Mouse (Mus musculus) midbrain, postnatal 0 days (tissue): ENCODE data around the gene Exoc4. TPM values are rescaled to one million over a fixed set of nuclear protein-coding genes. Genes with fewer than 3 reads are reported as not detected.

Experiments
- ATAC-seq: fragments of 200-750 bp; cut with Nextera tagmentation; 2 replicates; pipeline ENCODE4 v1.8.0; 2017; ENCODE audit warnings: moderate number of reproducible peaks, mild to moderate bottlenecking, moderate TSS enrichment, moderate library complexity; ENCODE audit not compliant: low FRiP score
- DNase-seq: peaks from one replicate; pipeline ENCODE4 v3.0.0-alpha.2; 2015; ENCODE audit warnings: low spot score
- H3K27ac ChIP-seq: fragments of 300-500 bp; sonication (generic); 2 replicates; pipeline ENCODE4 v1.5.1; 2014; ENCODE audit warnings: low read depth, mild to moderate bottlenecking, low read length, mixed read lengths
- H3K27me3 ChIP-seq: fragments of 300-500 bp; sonication (generic); 2 replicates; pipeline ENCODE4 v1.6.1; 2014; ENCODE audit warnings: low read length, control low read depth, mixed read lengths; ENCODE audit not compliant: insufficient read depth
- H3K36me3 ChIP-seq: fragments of 300-500 bp; sonication (generic); 2 replicates; pipeline ENCODE4 v1.6.1; 2014; ENCODE audit warnings: low read length, control low read depth, mixed read lengths; ENCODE audit not compliant: insufficient read depth
- H3K4me1 ChIP-seq: fragments of 300-500 bp; sonication (generic); 2 replicates; pipeline ENCODE4 v1.6.1; 2014; ENCODE audit warnings: mild to moderate bottlenecking, control low read depth, antibody characterized with exemption, low read length, mixed read lengths; ENCODE audit not compliant: insufficient read depth
- H3K4me2 ChIP-seq: fragments of 300-500 bp; sonication (generic); 2 replicates; pipeline ENCODE4 v1.6.1; 2014; ENCODE audit warnings: low read depth, mild to moderate bottlenecking, low read length, mixed read lengths; ENCODE audit not compliant: poor library complexity, severe bottlenecking
- H3K4me3 ChIP-seq: fragments of 300-500 bp; sonication (generic); 2 replicates; pipeline ENCODE4 v1.5.1; 2014; ENCODE audit warnings: low read depth, mild to moderate bottlenecking, low read length, moderate library complexity
- H3K9ac ChIP-seq: fragments of 300-500 bp; sonication (generic); replicated peaks from 2 replicates; pipeline ENCODE4 v1.6.1; 2014; ENCODE audit warnings: mild to moderate bottlenecking, low read length, moderate library complexity, mixed read lengths; ENCODE audit not compliant: poor library complexity, severe bottlenecking
- H3K9me3 ChIP-seq: fragments of 300-500 bp; sonication (generic); 2 replicates; pipeline ENCODE4 v1.6.1; 2016; ENCODE audit warnings: low read length, control low read depth
- CTCF ChIP-seq: IDR thresholded peaks from 2 replicates; pipeline ENCODE4 v1.5.1; 2016; ENCODE audit warnings: antibody characterized with exemption, mild to moderate bottlenecking
- whole genome bisulfite sequencing: fragments of 180-500 bp; shearing (Covaris S2); extraction: QIAGEN DNeasy Blood & Tissue Kit; methylation state at CpG from one replicate; pipeline ENCODE4 v1.1.7; 2014; 5-methylcytosine and 5-hydroxymethylcytosine counted together
- polyA plus RNA-seq: library from polyadenylated mRNA; unstranded; fragments of >200 nt; fragmentation: Nextera tagmentation; extraction: Ambion mirVana; gene quantifications from 2 replicates; pipeline ENCODE4 v1.2.1, GENCODE M21; 2015
- total RNA-seq: library from RNA; depleted of rRNA; stranded (reverse); fragments of >200 nt; gene quantifications from 2 replicates; pipeline ENCODE4 v1.2.3, GENCODE M21; 2014

The Exoc4 gene
- total and polyA plus RNA-seq, 2 experiments from 2014 or later = 29.5 to 72.5 TPM

DNA sequence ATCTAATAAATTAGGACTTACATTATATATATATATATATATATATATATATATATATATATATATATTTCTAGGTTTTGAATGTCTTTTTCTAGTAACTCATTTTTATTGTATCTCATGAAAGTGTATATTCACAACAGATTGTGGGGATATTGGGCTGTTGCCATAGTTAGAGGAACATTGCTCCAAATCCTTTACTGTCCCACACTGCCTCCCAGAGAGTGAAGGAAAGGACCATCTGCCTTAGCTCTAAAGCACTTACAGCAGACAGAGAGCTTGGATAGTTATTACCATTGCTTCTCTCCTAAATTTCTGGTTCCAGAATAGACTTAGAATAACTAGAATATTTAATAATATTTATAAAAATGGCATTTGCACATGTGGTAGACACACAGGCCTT, 512.7 kb downstream of the Exoc4 start:
- Histone ChIP-seq H3K27ac (no peak overlapping the region), H3K4me1 (no peaks in the 10 kb centered on the region), H3K9ac (no peak overlapping the region), H3K4me3 (no peak overlapping the region), H3K4me2 (no peak overlapping the region), H3K9me3 (no peaks in the 10 kb centered on the region), H3K36me3 (no peaks in the 10 kb centered on the region), H3K27me3 (no peaks in the 10 kb centered on the region)
- DNase-seq (no peak), ATAC-seq (no peak)
- TF ChIP-seq CTCF = no peak

DNA sequence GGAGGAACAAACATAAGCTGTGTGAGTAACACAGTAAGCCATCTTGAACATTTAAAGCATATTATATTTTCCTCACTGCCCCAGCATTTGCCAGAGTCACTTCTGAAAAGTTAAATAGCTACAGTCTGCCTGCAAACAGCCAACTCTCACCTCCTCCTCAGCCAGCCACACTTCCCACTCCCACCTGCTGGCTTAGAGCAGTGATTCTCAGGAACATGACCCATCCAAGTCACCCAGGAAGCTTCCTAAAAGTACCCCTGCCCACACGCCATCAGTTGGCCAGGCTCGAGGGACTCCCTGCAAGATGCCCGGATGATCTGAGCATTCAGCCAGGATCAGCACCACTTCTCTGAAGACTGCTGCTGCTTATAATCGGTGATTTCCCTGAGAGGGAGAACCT, 514.4 kb downstream of the Exoc4 start:
- H3K27ac ChIP-seq = no peak overlapping the region
- WGBS = 77% methylated on average over 4 of the region's 4 CpGs
- H3K4me3 ChIP-seq = no peak overlapping the region
- H3K4me2 ChIP-seq = no peak overlapping the region
- no peak for TF ChIP-seq CTCF
- no peak for ATAC-seq
- no peaks in the 10 kb centered on the region for H3K27me3 ChIP-seq
- DNase-seq = no peak
- H3K4me1 ChIP-seq = no peaks in the 10 kb centered on the region
- no peaks in the 10 kb centered on the region for H3K9me3 ChIP-seq
- H3K9ac ChIP-seq = no peak overlapping the region
- no peaks in the 10 kb centered on the region for H3K36me3 ChIP-seq

DNA sequence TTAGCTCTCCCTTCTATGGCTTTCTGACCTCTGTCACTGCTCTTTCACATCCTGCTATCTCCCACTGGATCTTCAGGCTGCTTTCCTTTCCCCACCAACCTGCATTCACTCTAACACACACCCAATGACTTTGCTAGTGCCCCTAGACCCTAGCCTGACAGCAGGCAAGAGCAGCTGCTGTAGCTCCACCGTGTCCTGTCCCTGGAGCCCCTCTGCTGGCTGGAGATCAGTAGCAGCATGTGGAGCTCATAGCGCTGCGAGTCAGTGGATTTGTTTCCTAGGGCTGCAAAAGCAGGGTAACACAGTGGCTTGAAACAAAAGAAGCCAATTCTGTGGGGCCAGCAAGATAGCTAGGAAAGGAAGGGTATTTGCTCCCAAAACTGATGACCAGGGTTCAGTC, 515.1 kb downstream of the Exoc4 start:
- ATAC-seq (no peak), DNase-seq (no peak)
- WGBS = 37% methylated on average over 3 of the region's 3 CpGs
- no peak overlapping the region for H3K27ac ChIP-seq
- no peak overlapping the region for H3K4me2 ChIP-seq
- no peaks in the 10 kb centered on the region for H3K4me1 ChIP-seq
- H3K27me3 ChIP-seq = no peaks in the 10 kb centered on the region
- no peak overlapping the region for H3K4me3 ChIP-seq
- H3K9ac ChIP-seq = no peak overlapping the region
- no peaks in the 10 kb centered on the region for H3K9me3 ChIP-seq
- peak; percentile 3; the same call in 1 of the 2 replicates for TF ChIP-seq CTCF
- no peaks in the 10 kb centered on the region for H3K36me3 ChIP-seq

DNA sequence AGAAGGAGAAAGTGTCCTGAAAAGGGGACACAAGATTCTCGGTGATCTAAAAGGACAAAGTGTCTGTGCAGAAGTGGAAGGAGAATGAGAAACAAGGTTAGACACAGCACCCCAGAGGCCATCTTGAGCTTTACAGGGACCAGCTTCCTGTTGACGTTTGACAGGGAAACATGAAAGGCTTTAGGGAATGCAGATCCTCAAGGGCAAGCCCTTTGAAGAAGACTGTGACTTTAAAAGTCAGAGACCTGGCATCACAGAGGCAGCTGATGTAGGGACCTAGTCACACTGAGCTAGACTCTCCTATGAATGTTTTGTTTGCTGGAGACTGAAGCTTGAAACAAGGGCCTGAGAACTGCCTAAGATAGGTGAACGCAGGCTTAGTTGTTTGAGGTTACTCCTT, 520.4 kb downstream of the Exoc4 start:
- DNase-seq = no peak
- no peaks in the 10 kb centered on the region for H3K27me3 ChIP-seq
- no peaks in the 10 kb centered on the region for H3K4me1 ChIP-seq
- no peaks in the 10 kb centered on the region for H3K9me3 ChIP-seq
- WGBS = 72% methylated on average over 3 of the region's 3 CpGs
- no peak overlapping the region for H3K4me2 ChIP-seq
- ATAC-seq = no peak
- H3K27ac ChIP-seq = no peak overlapping the region
- no peak overlapping the region for H3K4me3 ChIP-seq
- no peak overlapping the region for H3K9ac ChIP-seq
- no peaks in the 10 kb centered on the region for H3K36me3 ChIP-seq
- TF ChIP-seq CTCF = no peak

DNA sequence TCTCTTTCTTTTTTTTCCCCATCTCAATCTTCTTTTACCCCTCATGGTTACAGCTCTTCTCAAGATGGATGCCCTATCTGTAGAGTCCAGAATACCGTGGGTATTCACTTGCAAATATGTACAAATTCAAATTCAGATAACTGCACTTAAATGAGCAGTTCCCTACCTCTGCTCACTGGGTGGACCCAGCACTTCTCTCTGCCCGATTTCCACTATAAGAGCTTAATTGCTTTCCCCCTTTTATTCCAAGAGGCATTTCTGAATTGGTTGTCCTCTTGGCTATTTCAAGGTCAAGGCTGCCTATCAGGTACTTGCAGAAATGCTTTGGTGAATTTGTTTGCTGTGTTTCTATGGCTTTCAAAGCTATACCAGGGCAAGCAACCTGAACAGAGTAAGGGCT, 521.1 kb downstream of the Exoc4 start:
- 58% methylated on average over 2 of the region's 2 CpGs for WGBS
- Histone ChIP-seq H3K9ac (no peak overlapping the region), H3K9me3 (no peaks in the 10 kb centered on the region), H3K4me1 (no peaks in the 10 kb centered on the region), H3K27me3 (no peaks in the 10 kb centered on the region), H3K27ac (no peak overlapping the region), H3K4me3 (no peak overlapping the region), H3K4me2 (no peak overlapping the region), H3K36me3 (no peaks in the 10 kb centered on the region)
- TF ChIP-seq CTCF = no peak
- ATAC-seq (no peak), DNase-seq (no peak)

DNA sequence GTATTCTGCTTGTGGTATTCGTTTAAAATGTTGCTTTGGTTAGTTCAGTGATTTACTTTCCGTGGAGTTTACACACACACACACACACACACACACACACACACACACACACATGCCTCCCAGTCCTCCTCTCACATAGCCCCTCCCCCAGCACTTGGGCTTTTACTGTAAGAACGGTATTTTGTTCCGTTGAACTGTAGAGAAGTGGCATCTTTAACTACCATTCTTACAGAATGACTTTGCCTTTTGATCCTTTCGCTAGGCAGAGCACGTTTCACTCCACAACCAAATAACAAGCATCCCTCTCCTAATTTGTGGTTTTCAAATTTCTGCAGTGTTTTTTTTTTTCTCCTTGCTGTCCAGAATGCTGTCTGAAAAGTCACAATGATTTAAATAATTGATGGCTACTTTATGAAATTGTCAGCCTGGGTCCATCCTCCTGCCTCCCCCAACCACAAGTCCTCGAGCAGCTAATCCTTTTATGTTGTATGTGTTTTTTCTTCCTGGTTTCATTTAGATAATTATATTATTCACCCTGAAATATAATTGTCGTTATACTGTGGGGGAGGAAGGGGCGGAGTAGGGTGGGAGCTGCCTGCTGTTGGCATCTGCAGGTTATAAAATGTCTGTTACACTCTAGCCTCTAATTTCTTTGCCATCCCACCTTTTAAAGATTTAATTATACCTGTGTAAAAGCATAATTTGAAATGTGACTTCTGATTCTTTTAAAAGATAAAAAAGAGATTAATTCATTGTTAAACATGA, 523.8 kb downstream of the Exoc4 start:
- no peak overlapping the region for H3K4me2 ChIP-seq
- H3K36me3 ChIP-seq = no peaks in the 10 kb centered on the region
- no peak overlapping the region for H3K4me3 ChIP-seq
- ATAC-seq (no peak), DNase-seq (no peak)
- 54% methylated on average over 9 of the region's 9 CpGs for WGBS
- H3K4me1 ChIP-seq = no peaks in the 10 kb centered on the region
- no peak overlapping the region for H3K9ac ChIP-seq
- H3K27ac ChIP-seq = no peak overlapping the region
- TF ChIP-seq CTCF = no peak
- H3K27me3 ChIP-seq = no peaks in the 10 kb centered on the region
- no peaks in the 10 kb centered on the region for H3K9me3 ChIP-seq
